Mouse (Mus musculus) liver, embryonic 14.5 days (tissue): ENCODE measurements around the gene Trim17.

Experiments used
- CTCF ChIP-seq: IDR thresholded peaks from 2 replicates; pipeline ENCODE4 v1.5.1; 2016; ENCODE audit warnings: antibody characterized with exemption, low read depth, control low read depth
- EP300 ChIP-seq: IDR thresholded peaks from 2 replicates; pipeline ENCODE4 v1.6.1; 2016; ENCODE audit warnings: antibody characterized with exemption, low read depth

DNA sequence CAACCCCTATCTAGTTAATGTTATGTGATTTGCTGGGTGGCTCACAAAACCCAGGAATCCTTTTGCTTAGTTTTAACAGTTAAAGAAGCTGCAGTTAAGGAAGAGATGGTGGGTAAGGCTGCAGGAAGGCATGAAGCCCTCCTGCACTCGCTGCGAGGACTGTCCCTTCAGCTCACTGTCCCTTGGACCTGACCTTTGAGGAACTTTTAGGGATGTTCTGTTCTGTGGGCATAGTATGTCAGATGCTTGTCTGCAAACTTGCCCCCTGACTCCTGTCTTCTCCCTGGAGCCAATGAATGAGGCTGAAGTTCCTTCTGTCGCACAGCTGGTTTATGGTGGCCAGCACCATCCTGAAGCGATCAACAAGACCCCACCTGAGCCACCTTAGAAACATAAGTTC, 34.7 kb downstream of the Trim17 start:
- TF ChIP-seq CTCF (no peak), EP300 (no peak)
